Mouse (Mus musculus): Measurements from ENCODE around the gene AC131692.1. TPM values are rescaled to one million over a fixed set of nuclear protein-coding genes. Genes with fewer than 3 reads are reported as not detected.
A peak's percentile ranks its signal among the peaks of the same experiment; 100 is the strongest.

AC131692.1 gene
- total RNA-seq (2021) = not detected
- long read RNA-seq, experiment 1 = 0 reads
- long read RNA-seq, experiment 2 = 0 reads

GRCm38 (mm10) chr19:6094119-6094518, at the start of gene AC131692.1:
AC131692.1 (plus strand) TSS chr19:6094419.
- H3K4me3 ChIP-seq = no peak within 1 kb of the TSS
- intact Hi-C loops (cut with DNase I) = no loop called here
- H3K27ac ChIP-seq = no peak within 1 kb of the TSS
- DNase-seq (ENCODE audit: extremely low spot score in 1 of 2, low spot score in 2 of 2) = no peak
- TF ChIP-seq CTCF (IDR thresholded peaks at IDR 0.05) = no peak

DNA sequence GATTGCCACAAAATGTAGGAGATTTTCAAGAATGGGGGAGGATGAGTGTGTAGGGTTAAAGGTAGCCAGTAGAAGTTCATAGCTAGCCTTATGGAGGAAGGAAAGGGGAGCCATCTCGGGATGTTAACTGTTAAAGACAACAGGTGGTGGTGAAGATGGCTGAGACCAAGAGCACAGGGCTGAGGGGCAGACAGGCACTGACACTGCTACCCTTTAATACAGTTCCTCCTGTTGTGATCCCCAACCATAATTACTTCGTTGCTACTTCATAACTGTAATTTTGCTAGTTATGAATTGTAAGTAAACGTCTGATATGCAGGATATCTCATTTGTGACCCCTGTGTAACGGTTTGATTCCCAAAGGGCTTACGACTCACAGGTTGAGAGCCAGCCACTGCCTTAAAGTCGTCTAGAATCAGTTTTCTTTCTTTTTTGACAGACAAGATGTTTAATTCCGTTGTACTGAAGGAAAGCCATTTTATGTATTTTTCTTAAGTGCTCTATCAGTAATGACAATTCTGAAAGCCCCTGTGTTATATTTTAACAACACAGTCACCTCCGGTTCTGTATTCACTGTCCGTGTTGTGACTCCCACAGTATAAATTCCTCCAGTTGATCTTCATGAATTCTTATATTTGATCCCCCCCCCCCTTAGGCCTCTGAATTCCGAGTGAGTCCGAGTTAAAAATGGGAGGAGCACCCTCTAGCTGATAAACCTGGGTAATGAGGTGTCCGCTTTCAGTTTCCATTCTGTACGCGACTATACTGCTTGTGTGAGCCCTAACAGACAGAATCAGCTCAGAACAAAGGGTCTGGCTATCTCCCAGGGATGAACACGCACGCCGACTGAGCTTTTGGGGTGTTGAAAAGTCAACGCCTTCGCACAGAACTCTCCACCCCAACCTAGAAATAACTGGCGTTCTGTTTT, 48.6 kb upstream of the AC131692.1 start:
- no peak for DNase-seq (ENCODE audit: extremely low spot score in 1 of 2, low spot score in 2 of 2)
- no peak; the same call in none of the 2 replicates for TF ChIP-seq CTCF (IDR thresholded peaks at IDR 0.05)
- intact Hi-C loops (cut with DNase I) = loop anchor here (1.0 to 10.0 kb wide), 4 partner anchors 32 to 261 kb away; partner anchors contain the start of genes Pola2, Snx15 and Vps51

DNA sequence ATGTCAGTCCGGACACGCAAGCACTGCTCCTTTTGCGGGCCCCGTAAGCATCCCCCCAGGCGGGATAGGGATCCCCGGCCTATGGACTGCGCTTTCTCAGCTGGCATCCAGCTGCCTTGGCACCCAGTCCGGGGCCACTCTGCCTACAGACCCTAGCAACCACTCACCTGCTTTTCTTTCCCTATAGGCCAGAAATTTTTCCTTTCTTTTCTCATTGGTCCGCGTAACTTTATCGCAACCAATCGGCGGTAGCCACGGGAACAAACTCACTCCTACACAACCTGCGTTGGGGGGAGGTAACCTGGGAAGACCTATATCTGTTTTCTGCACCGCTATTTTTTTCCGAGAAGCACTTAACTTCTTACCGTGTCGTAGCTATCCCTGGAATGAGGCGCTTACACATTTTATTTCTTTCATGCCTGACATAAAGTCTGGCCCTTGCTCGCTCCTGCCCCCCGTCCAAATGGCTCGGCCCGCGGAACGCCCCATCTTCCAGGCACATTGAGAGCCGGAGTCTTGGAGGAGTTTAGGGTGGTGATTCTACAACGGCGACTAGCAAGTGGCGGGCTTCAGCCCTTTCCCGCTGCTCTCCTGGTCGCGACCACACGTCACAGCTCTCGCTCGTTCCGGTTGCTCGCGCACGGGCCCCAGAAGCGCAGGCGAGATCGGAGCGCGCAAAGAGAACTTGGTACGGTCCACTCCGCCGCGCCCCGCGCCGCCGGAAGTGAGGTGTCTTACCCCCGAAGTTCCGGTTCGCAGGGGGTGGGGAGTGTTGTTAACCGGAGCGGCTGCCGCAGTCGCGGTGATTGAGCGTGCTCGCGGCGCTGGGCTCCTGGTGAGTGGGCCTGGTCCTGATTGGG, 47.7 kb upstream of the AC131692.1 start, which contains the start of gene Syvn1:
Gene Syvn1, plus strand, starts transcription at position 283 of the 860 bp plus-strand sequence.
- H3K4me3 ChIP-seq = peak within 1 kb of the TSS; percentile 64
- no peak for TF ChIP-seq CTCF (IDR thresholded peaks at IDR 0.05)
- intact Hi-C loops (cut with DNase I) = loop anchor here (1.0 to 10.0 kb wide), 5 partner anchors 11 to 262 kb away; partner anchors contain the start of genes Fau, Mrpl49, Pola2 and Snx15
- peak within 1 kb of the TSS; percentile 99 for H3K27ac ChIP-seq
- peak; percentile 89 for DNase-seq (ENCODE audit: extremely low spot score in 1 of 2, low spot score in 2 of 2)

More for the DNA sequence above, 48.6 kb upstream of the AC131692.1 start:
- Histone ChIP-seq H3K4me3 (peak overlapping the region; percentile 64), H3K27ac (peak overlapping the region; percentile 99)

GRCm38 (mm10) chr19:6047154-6047898, 46.9 kb upstream of the AC131692.1 start:
- peak overlapping the region; percentile 99 for H3K27ac ChIP-seq
- TF ChIP-seq CTCF (IDR thresholded peaks at IDR 0.05) = no peak
- intact Hi-C loops (cut with DNase I) = loop anchor here (1.0 to 10.0 kb wide), 4 partner anchors 10 to 263 kb away; partner anchors contain the start of genes Fau, Mrpl49, Pola2 and Snx15
- DNase-seq (ENCODE audit: extremely low spot score in 1 of 2, low spot score in 2 of 2) = no peak
- H3K4me3 ChIP-seq = peak overlapping the region; percentile 64

DNA sequence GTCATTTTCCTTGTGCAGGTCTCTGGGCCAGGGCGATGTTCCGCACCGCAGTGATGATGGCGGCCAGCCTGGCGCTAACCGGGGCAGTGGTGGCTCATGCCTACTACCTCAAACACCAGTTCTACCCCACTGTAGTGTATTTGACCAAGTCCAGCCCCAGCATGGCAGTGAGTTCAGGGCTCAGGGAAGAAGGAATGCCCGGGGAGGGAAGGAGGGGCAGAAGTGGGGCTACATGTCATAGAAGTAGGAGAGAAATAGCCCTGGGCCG, 46.4 kb upstream of the AC131692.1 start:
- peak overlapping the region; percentile 64 for H3K4me3 ChIP-seq
- TF ChIP-seq CTCF (IDR thresholded peaks at IDR 0.05) = no peak
- peak overlapping the region; percentile 99; the same call in 1 of the 2 replicates for H3K27ac ChIP-seq
- DNase-seq (ENCODE audit: extremely low spot score in 1 of 2, low spot score in 2 of 2) = no peak
- intact Hi-C loops (cut with DNase I) = loop anchor here (1.0 to 10.0 kb wide), 4 partner anchors 9 to 263 kb away; partner anchors contain the start of genes Fau, Mrpl49, Pola2 and Snx15

DNA sequence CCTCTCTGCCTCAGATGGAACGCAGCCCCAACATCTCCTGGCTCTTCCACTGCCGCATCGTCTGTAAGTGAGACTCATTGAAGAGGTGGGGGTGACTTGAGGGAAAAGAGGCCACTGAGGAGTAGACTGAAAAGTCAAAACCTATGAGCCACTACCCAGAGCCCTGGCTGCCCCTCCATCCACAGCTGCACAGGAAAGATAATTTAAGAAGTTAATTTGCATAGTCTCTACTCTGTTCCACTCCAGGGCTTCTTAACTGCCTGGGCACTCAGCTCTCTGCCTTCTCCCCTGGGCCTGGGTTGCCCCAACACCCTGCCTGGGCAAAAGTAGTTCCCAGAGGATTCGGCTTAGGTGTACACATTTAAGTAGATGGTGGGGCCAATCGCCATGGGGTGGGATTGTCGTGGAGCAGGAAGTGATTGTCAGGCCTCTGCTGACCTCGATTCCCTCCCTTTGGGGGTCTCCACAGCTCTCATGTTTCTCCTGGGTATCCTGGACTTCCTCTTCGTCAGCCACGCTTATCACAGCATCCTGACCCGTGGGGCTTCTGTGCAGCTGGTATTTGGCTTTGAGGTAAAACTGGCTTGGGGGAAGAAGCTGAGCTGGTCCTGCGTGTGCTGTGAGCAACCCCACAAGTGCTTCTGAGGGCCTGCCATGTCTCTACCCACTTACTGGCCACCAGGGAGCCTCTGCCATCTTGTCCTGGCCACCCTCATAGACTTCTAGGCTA, 45.4 kb upstream of the AC131692.1 start:
- H3K27ac ChIP-seq = no peak overlapping the region
- DNase-seq (ENCODE audit: extremely low spot score in 1 of 2, low spot score in 2 of 2) = no peak
- intact Hi-C loops (cut with DNase I) = loop anchor here (5.0 to 10.0 kb wide), 2 partner anchors 78 to 264 kb away; partner anchors contain the start of gene Snx15

GRCm38 (mm10) chr19:6052516-6052915, 41.7 kb upstream of the AC131692.1 start:
- intact Hi-C loops (cut with DNase I) = no loop called here
- Histone ChIP-seq H3K4me3 (no peak overlapping the region), H3K27ac (no peak overlapping the region)
- no peak for TF ChIP-seq CTCF (IDR thresholded peaks at IDR 0.05)
- no peak for DNase-seq (ENCODE audit: extremely low spot score in 1 of 2, low spot score in 2 of 2)

More for the DNA sequence above, 45.4 kb upstream of the AC131692.1 start:
- no peak for TF ChIP-seq CTCF (IDR thresholded peaks at IDR 0.05)
- no peak overlapping the region for H3K4me3 ChIP-seq

DNA sequence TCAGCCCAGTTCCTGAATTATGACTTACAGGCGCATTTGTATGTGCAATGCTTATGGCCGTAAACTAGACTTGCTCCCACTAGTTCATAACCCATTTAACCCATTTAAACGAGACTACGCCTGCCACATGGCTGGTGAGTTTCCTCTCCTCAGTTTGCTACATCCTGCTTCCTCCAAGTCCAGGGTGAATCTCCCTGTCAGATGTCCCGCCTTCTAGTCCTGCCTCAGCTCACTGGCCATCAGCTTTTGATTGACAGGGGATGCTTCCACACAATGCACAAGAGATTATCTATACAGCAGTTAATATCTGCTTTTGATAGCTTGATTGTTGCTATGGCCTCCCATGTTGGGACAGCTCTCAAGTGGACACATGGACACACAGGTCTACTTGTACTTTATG, 39.9 kb upstream of the AC131692.1 start:
- Histone ChIP-seq H3K4me3 (no peak overlapping the region), H3K27ac (no peak overlapping the region)
- no peak for TF ChIP-seq CTCF (IDR thresholded peaks at IDR 0.05)
- intact Hi-C loops (cut with DNase I) = no loop called here
- no peak for DNase-seq (ENCODE audit: extremely low spot score in 1 of 2, low spot score in 2 of 2)

DNA sequence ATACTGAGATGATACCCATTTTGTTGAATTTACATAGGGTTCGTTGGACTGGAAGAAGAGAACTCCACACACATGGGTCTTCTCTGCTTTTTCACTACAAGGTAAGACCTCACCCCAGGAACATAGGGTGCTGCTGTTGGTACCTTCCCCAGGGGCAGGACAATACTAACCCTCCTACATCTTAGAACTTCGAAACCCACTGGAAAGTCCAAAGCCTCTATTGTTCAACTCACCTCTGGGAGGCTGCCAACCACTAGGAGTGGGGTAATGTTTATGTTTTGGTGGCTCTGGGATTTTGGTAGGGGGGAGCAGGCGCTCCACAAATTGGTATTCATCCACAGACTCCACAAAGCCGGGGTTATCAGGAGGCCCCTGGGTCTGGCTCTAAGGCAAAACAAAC, 37.5 kb upstream of the AC131692.1 start:
- Histone ChIP-seq H3K27ac (no peak overlapping the region), H3K4me3 (peak overlapping the region; percentile 86)
- no peak for TF ChIP-seq CTCF (IDR thresholded peaks at IDR 0.05)
- no peak for DNase-seq (ENCODE audit: extremely low spot score in 1 of 2, low spot score in 2 of 2)
- intact Hi-C loops (cut with DNase I) = loop anchor here (1.0 kb wide), 1 partner anchor 9 kb away; no protein-coding TSS in a partner anchor
